Mouse (Mus musculus) embryonic facial prominence, embryonic 15.5 days (tissue): Measurements from ENCODE around the gene Tmem210. TPM values are rescaled to one million over a fixed set of nuclear protein-coding genes. Genes with fewer than 3 reads are reported as not detected.
A peak's percentile ranks its signal among the peaks of the same experiment; 100 is the strongest.

Source experiments
- ATAC-seq: fragments of 200-750 bp; cut with Nextera tagmentation; 2 replicates; pipeline ENCODE4 v1.8.0; 2017; ENCODE audit warnings: low read depth, moderate TSS enrichment; ENCODE audit not compliant: insufficient number of reproducible peaks, low FRiP score, low TSS enrichment
- H3K27ac ChIP-seq: fragments of 300-500 bp; sonication (generic); replicated peaks from 2 replicates; pipeline ENCODE4 v1.5.1; 2015; ENCODE audit warnings: mild to moderate bottlenecking, inconsistent platforms
- H3K27me3 ChIP-seq: fragments of 300-500 bp; sonication (generic); 2 replicates; pipeline ENCODE4 v1.6.1; 2015; ENCODE audit warnings: inconsistent platforms
- H3K36me3 ChIP-seq: fragments of 300-500 bp; sonication (generic); 2 replicates; pipeline ENCODE4 v1.6.1; 2015; ENCODE audit warnings: mild to moderate bottlenecking, inconsistent platforms
- H3K4me1 ChIP-seq: fragments of 300-500 bp; sonication (generic); 2 replicates; pipeline ENCODE4 v1.6.1; 2015; ENCODE audit warnings: inconsistent platforms
- H3K4me2 ChIP-seq: fragments of 300-500 bp; sonication (generic); replicated peaks from 2 replicates; pipeline ENCODE4 v1.6.1; 2015; ENCODE audit warnings: mild to moderate bottlenecking, inconsistent platforms
- H3K4me3 ChIP-seq: fragments of 300-500 bp; sonication (generic); replicated peaks from 2 replicates; pipeline ENCODE4 v1.5.1; 2015; ENCODE audit warnings: mild to moderate bottlenecking, inconsistent platforms
- H3K9ac ChIP-seq: fragments of 300-500 bp; sonication (generic); 2 replicates; pipeline ENCODE4 v1.6.1; 2015; ENCODE audit warnings: inconsistent platforms
- H3K9me3 ChIP-seq: fragments of 300-500 bp; sonication (generic); replicated peaks from 2 replicates; pipeline ENCODE4 v1.6.1; 2016; ENCODE audit warnings: inconsistent platforms
- WGBS: fragments of 180-500 bp; shearing (Covaris S2); methylation state at CpG from one replicate; pipeline ENCODE4 v1.1.7; 2015; 5-methylcytosine and 5-hydroxymethylcytosine counted together
- polyA plus RNA-seq: library from polyadenylated mRNA; unstranded; fragments of >200 nt; fragmentation: Nextera tagmentation; extraction: Ambion mirVana; gene quantifications from 2 replicates; pipeline ENCODE4 v1.2.1, GENCODE M21; 2015

Gene Tmem210
- polyA plus RNA-seq, 1 experiment from 2014 or later = not detected

- Histone ChIP-seq H3K4me2 (no peak overlapping the region), H3K9me3 (no peaks in the 10 kb centered on the region), H3K36me3 (no peaks in the 10 kb centered on the region), H3K9ac (no peak overlapping the region), H3K4me3 (no peak overlapping the region), H3K27ac (no peak overlapping the region), H3K4me1 (no peaks in the 10 kb centered on the region), H3K27me3 (peaks cover 50% of the 10 kb centered on the region)
- WGBS = 84% methylated on average over 10 of the region's 10 CpGs
- ATAC-seq = no peak
Observed at GRCm38 (mm10) chr2:25298046-25298445, 10.1 kb downstream of the Tmem210 start.

- no peak for ATAC-seq
- Histone ChIP-seq H3K27ac (no peak overlapping the region), H3K9me3 (no peaks in the 10 kb centered on the region), H3K4me1 (peaks cover 9% of the 10 kb centered on the region), H3K4me3 (no peak overlapping the region), H3K9ac (no peak overlapping the region), H3K36me3 (no peaks in the 10 kb centered on the region), H3K4me2 (no peak overlapping the region), H3K27me3 (peaks cover 38% of the 10 kb centered on the region)
- WGBS = 68% methylated on average over 3 of the region's 3 CpGs
Observed at GRCm38 (mm10) chr2:25303452-25303851, 15.5 kb downstream of the Tmem210 start.

- H3K9me3 ChIP-seq = no peaks in the 10 kb centered on the region
- H3K27me3 ChIP-seq = peaks cover 44% of the 10 kb centered on the region
- WGBS = 61% methylated on average over 7 of the region's 7 CpGs
- H3K4me3 ChIP-seq = no peak overlapping the region
- no peak overlapping the region for H3K9ac ChIP-seq
- H3K36me3 ChIP-seq = no peaks in the 10 kb centered on the region
- no peak for ATAC-seq
- no peak overlapping the region for H3K27ac ChIP-seq
- peaks cover 9% of the 10 kb centered on the region for H3K4me1 ChIP-seq
- peak overlapping the region; percentile 80 for H3K4me2 ChIP-seq
Observed at GRCm38 (mm10) chr2:25303931-25304656, 16.1 kb downstream of the Tmem210 start.

- no peaks in the 10 kb centered on the region for H3K36me3 ChIP-seq
- 2% methylated on average over 44 of the region's 45 CpGs for WGBS
- peak overlapping the region; percentile 43 for H3K4me3 ChIP-seq
- peak overlapping the region; percentile 15; the same call in 1 of the 2 replicates for H3K9ac ChIP-seq
- no peak overlapping the region for H3K27ac ChIP-seq
- peak overlapping the region; percentile 80 for H3K4me2 ChIP-seq
- peaks cover 48% of the 10 kb centered on the region for H3K27me3 ChIP-seq
- ATAC-seq = 0 out of 2 replicates have a peak, but pooled peaks have one; percentile 29
- H3K9me3 ChIP-seq = no peaks in the 10 kb centered on the region
- H3K4me1 ChIP-seq = peaks cover 9% of the 10 kb centered on the region
Observed at GRCm38 (mm10) chr2:25304657-25305541, 17.0 kb downstream of the Tmem210 start.

GRCm38 (mm10) chr2:25305587-25306359, 17.8 kb downstream of the Tmem210 start:
- H3K9ac ChIP-seq = 0 out of 2 replicates have a peak overlapping the region, but pooled peaks have one; percentile 15
- H3K9me3 ChIP-seq = no peaks in the 10 kb centered on the region
- H3K27me3 ChIP-seq = peaks cover 55% of the 10 kb centered on the region
- H3K36me3 ChIP-seq = no peaks in the 10 kb centered on the region
- no peak overlapping the region for H3K27ac ChIP-seq
- WGBS = 45% methylated on average over 14 of the region's 14 CpGs
- peak overlapping the region; percentile 43 for H3K4me3 ChIP-seq
- peaks cover 9% of the 10 kb centered on the region for H3K4me1 ChIP-seq
- H3K4me2 ChIP-seq = peak overlapping the region; percentile 80
- no peak for ATAC-seq

GRCm38 (mm10) chr2:25310180-25310579, 22.2 kb downstream of the Tmem210 start:
- H3K4me2 ChIP-seq = no peak overlapping the region
- 59% methylated on average over 10 of the region's 10 CpGs for WGBS
- H3K27me3 ChIP-seq = peaks cover 85% of the 10 kb centered on the region
- H3K9ac ChIP-seq = no peak overlapping the region
- peaks cover 5% of the 10 kb centered on the region for H3K4me1 ChIP-seq
- no peaks in the 10 kb centered on the region for H3K36me3 ChIP-seq
- H3K9me3 ChIP-seq = no peaks in the 10 kb centered on the region
- no peak overlapping the region for H3K27ac ChIP-seq
- ATAC-seq = no peak
- no peak overlapping the region for H3K4me3 ChIP-seq

GRCm38 (mm10) chr2:25310969-25311368, 23.0 kb downstream of the Tmem210 start:
- H3K27me3 ChIP-seq = peaks cover 81% of the 10 kb centered on the region
- 2% methylated on average over 22 of the region's 22 CpGs for WGBS

GRCm38 (mm10) chr2:25311491-25311891, 23.5 kb downstream of the Tmem210 start:
- no peak for ATAC-seq
- Histone ChIP-seq H3K4me1 (no peaks in the 10 kb centered on the region), H3K36me3 (no peaks in the 10 kb centered on the region), H3K27me3 (peaks cover 82% of the 10 kb centered on the region), H3K9me3 (no peaks in the 10 kb centered on the region), H3K9ac (no peak overlapping the region), H3K27ac (no peak overlapping the region), H3K4me3 (no peak overlapping the region), H3K4me2 (no peak overlapping the region)
- WGBS = 5% methylated on average over 11 of the region's 11 CpGs

More at GRCm38 (mm10) chr2:25310969-25311368, 23.0 kb downstream of the Tmem210 start:
- Histone ChIP-seq H3K4me1 (no peaks in the 10 kb centered on the region), H3K4me3 (no peak overlapping the region), H3K4me2 (no peak overlapping the region), H3K9ac (no peak overlapping the region), H3K27ac (no peak overlapping the region), H3K36me3 (no peaks in the 10 kb centered on the region), H3K9me3 (no peaks in the 10 kb centered on the region)
- ATAC-seq = no peak

- peaks cover 78% of the 10 kb centered on the region for H3K27me3 ChIP-seq
- no peaks in the 10 kb centered on the region for H3K36me3 ChIP-seq
- no peak overlapping the region for H3K9ac ChIP-seq
- WGBS = 6% methylated on average over 31 of the region's 31 CpGs
- H3K4me1 ChIP-seq = peaks cover 10% of the 10 kb centered on the region
- H3K27ac ChIP-seq = no peak overlapping the region
- peak overlapping the region; percentile 34 for H3K4me3 ChIP-seq
- H3K9me3 ChIP-seq = no peaks in the 10 kb centered on the region
- H3K4me2 ChIP-seq = peak overlapping the region; percentile 62
- ATAC-seq = no peak
Observed at GRCm38 (mm10) chr2:25318119-25318966, 30.4 kb downstream of the Tmem210 start.
